Mouse (Mus musculus) bone marrow, adult 2 months (tissue): Measurements from ENCODE around the gene Ncstn.

Experiments
- CTCF ChIP-seq: fragments of 200-500 bp; IDR thresholded peaks from 2 replicates; pipeline ENCODE4 v1.5.1; 2011; ENCODE audit warnings: low read length, control low read depth; ENCODE audit not compliant: control insufficient read depth, insufficient read depth
- POLR2A ChIP-seq: fragments of 200-500 bp; IDR thresholded peaks from 2 replicates; pipeline ENCODE4 v1.6.1; 2011; ENCODE audit warnings: low read depth, mild to moderate bottlenecking, control low read depth, low read length, borderline replicate concordance; ENCODE audit not compliant: control insufficient read depth

DNA sequence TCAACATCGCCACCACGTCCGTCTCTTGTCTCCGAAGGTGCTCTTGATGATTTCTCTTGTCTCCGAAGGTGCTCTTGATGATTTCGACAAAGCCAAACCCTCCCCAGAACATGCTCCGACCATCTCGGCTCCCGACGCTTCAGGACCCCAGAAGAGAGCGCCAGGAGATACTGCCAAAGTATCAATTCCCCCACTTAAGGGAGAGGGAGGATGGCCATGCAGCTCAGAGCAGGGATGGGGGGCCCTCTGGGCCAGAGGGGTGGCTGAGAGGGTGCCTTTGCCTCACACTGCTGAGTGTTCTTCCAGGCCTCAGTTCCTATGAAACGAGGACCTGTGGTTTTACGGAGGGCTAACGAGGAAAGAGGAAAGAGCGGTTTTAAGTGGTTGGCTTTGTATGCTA is 46.0 kb upstream of the Ncstn start:
- TF ChIP-seq POLR2A (no peak), CTCF (no peak)
